Mouse (Mus musculus) MEL-GATA-1-ER (cell line): Measurements from ENCODE around the gene Qrfpr.

Source experiments
- DNase-seq: peaks from one replicate; pipeline ENCODE4 v3.0.0-alpha.2; 2012; ENCODE audit warnings: low read depth; ENCODE audit errors: extremely low read depth

Qrfpr gene

DNA sequence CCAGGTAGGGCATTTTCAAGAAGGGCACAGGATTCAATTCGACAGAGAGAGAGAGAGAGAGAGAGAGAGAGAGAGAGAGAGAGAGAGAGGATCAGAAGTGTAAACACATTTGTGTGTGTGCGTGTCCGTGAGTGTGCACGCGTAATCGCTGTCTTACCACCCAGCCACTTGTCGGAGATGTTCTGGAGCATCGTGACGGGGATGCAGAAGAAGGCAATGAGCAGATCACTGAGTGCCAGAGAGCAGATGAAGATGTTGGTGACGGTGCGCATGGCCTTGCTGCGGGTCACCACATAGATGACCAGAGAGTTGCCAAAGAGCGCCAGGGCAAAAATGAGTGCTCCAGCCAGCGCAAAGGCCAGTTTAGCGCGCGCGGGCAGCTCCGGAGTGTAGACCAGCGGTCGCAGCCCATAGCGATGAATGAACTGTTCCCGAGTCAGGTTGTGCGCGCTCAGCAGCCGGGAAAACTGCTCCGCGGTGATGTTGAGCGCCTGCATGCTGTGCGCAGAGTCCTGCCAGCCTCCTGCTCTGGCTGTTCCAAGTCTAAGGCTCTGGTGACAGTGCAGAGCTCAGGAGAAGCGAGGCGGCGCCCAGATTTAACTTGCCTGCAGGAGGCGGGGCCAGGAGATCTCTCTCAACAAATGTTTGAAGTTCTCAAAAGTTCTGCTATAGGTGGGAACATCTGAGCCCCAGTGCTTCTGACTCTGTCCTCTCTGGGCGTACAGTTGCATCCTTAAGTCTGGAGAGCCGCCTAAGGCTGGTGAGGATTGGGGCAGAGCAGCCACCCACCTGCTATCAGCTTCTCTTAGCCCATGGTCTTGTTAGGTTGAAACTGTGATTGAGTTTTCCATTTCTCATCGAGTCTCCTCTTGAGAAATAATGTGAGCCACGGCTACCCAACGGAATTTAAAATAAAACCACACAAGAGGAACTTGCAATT lies at the start of gene Qrfpr:
Gene Qrfpr (minus strand): TSS at position 571 of the 940 bp plus-strand sequence.
- no peak for DNase-seq

DNA sequence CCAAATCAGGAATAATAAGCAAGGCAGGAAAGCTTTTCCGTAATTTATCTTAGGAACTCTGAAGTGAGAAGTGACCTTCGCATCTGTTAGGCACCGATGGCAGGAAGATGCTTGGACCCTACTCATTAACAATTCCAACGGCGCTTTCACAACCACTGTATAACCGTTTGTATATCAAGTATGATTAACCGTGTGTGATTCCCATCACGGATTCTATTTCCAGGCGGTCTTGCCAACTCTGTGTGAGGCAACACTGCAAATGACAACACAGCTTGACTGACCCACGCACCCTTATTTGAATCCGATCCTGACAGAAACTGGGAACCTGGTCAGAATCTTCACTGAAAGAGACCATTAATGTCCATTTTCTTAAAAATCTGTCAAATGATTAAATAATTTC lies 41.8 kb upstream of the Qrfpr start:
- no peak for DNase-seq

DNA sequence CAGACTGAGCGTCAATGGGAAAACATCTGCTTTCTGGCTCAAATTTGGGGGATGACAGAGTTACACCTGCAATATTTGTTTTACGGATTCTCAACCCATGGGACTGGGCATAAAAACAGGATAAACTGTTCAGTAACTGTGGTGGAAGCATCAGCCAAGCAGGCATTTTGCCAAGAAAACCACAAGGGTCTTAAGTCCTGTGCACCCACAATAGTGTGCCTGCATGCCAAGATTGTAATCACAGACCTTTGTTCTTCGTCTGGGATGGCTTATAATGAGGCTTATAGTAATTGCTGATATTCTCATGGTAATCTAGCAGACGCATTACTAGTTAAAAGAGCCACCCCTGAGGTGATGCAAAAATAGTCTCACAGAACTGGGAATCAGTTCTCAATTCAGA lies 41.2 kb upstream of the Qrfpr start:
- no peak for DNase-seq

DNA sequence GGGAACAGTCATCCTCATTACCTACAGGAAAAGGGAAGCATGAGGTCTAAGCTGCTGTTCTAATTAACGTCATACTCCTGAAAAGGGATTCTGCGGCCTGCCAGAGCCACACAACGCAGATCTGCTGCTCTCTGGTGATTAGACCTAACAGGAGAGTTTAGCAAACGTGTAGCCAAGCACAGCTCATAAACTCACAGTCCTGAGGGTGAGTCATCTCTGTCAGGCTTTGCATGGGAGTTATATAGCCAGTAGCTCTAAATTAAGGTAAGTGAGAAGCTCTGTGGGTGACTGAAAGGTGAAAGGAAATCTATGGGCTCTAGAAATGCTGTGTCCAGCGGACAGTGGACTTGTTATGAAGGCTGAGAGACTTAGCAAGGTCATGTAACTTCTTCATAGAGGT lies 28.5 kb upstream of the Qrfpr start:
- no peak for DNase-seq

DNA sequence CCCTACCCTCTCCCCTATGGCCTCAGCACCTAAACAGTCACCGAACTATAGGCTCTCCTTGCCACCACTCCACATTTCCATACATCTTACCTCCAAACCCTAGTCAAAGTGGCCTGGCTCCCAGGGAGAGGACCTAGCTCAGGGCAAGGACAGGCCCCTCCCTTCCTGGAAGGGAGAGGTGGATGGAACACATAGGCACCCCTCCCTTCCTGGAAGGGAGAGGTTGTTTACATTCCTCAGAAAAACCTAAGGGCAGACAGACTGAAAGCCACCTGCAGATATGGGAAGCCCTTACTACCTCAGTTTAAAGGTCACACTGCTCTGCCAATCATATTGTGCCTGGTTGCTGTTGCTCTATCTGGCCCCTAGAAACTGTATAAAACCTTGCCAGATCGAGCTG lies 26.3 kb upstream of the Qrfpr start:
- no peak for DNase-seq

DNA sequence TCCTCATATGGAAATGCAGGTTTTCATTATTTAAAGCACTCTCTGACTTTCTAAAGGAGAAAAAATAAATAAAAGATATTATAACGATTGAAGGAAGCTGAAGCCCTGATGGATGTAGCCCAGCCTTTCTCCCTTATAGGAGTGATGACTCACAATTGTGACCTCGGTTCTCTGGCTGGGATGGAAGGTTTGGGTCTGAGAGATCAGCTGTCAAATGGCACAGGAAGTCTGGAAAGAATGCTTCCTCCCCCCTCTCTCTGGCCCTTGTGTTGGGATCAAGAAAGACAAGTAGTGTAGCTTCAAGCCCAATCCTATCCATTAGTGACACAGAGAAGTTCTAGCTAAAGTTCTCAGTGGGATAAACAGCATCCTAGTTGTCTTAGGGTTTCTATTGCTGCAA lies 7.8 kb upstream of the Qrfpr start:
- no peak for DNase-seq

DNA sequence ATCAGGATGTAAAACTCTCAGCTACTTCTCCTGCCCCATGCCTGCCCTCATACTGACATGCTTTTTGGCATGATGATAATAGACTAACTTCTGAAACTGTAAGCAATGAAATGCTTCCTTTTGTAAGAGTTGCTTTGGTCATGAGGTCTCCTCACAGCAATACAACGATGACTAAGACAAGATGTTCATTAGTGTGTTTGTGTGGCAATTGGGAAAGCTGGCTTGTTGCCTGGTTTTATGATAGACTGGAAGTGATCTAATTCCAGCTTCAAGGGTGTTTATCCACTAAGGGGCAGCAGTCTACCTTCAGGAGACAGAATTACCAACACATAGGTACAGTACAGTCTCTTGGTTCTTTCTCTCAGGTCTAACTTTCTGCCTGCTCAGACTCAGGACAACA lies 5.1 kb upstream of the Qrfpr start:
- no peak for DNase-seq

DNA sequence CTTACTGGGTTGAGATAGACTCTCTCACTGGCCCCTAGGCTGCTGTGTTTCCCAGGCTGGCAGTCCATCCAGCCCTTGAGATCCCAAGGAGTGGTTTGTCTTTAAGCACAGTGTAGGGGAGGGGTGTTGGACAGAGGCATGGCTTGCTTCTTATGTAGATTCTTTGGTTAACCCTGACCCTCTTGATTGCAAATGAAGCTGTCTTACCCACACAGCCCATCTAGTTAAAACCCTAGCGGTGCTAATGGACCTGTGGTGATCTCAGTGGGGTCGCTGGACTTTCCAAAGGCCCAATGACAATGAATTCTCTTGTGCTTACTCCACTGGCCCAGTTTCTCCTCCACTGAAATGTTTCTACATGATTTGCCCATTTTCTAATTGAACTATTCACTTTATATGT lies 1.2 kb upstream of the Qrfpr start:
- DNase-seq: no peak

DNA sequence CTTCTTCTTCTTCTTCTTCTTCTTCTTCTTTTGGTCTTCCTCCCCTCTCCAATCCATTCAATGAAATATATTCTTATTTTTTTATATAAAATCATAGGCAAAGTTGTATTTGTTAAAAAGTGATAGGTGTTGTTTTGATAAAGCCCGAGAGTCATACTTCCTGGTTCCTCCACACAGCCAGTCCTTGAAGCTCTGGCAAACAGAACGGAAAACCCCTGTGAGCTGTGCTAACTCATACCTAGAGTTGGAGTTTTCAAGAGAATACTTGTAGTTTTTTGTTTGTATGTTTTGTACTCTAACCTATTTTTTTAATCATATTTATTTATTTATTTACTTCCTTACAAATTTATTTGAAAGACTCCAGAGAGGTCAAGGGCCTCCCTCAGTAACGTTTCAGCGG lies 9.4 kb downstream of the Qrfpr start:
- no peak for DNase-seq

DNA sequence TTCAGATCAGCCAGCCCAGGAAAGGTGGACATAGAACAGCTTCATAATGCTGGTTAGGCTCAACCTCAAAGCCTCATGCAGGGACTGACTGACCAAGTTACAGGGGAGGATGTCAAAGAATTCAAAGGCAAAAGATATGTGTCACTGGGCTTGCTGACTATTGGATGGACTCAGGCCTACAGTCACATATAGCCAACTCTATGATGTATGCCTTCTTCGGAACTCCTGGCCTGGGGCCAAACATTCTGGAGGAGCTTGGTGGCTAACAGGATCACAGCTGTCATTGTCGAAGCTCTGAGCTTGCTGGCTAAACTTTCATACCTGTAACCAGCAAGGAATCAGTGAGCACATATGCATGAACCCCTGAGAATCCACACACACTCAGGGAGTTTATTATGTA lies 11.2 kb downstream of the Qrfpr start:
- no peak for DNase-seq

DNA sequence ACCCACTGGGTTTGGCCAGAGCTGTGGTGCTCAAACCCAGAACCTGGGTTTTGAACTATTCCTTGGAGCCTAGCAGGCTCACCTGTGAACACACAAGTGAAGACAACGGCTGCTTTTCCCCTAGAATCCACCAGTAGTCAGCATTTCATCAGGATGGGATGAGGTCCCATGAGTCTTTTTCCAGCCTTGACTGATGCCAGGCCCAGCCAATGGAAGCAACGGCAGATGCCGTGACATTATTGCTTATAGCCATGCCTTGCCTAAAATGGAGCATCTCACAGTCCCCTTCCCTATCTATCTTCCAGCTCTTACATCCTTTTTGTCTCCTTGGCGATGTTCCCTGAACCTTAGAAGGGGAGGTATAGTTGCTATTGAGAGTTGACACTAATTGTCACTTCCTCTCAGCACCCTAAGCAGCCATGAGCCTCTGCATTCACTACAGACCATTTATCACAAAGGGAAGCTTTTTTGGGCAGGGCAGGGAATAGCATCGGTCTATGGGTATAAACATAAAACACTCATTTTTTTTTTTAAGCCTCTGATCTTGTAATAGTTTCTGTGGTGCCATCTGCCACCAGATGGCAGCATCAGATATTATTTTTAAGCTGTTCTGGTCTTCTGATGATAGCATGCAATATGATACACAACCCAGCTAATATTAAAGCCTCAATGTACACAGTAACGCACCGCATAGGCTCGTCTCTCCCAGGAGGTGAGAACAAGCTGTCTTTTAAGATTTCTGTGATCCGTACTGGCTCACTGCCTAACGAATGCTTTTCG lies 12.1 kb downstream of the Qrfpr start:
- DNase-seq: peak; percentile 61

DNA sequence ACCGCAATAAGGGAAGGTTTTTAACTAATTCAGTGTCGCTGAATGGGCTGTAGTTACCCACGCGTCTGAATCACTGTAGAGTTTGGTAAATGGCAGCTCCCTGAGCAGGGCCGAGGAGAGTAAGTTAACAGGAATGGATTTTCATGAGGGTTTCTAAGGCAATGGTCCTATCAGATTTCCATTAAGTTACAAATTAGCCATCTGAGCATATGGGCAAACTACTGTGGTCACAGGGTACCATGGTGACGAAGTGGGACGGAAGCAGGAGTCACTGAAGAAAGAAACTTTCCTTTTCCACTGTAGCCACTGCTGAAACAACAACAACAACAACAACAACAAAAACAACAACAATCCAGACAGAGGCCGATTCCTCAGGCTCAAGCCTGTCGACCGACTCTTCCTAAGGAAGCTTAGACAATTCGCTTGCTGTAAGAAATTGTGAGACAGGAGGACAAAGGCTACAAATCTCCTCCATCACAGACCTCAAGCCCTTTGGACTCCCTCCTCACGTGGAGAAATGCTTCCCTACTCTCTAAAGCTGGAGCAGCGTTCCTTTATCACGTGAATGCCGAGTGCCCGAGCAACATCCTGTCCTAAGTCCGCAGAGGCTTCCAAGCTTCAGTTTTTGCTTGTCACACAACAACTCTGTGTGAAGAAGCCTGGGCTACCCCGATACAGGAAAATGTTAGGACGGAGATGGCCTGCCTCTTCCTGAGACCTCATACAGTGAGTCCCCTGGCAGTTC lies 14.4 kb downstream of the Qrfpr start:
- DNase-seq: no peak

DNA sequence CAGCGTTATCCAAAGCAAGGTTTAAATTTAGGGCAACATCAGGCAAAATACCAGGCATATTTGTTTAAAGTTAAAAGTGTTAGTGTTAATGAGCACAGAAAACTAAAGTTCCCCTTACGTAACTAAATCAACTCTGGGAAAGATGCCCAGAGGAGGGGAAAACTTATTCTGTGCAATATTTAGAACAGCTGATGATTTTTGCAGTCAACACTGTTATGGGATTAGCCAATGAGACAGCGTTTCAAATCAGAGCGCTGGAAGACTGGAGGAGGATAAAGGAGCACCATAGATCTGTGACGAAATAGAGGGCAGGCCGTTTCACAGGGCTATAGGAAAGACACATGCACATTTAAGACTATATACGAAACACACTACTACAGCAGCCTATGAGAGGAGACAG lies 19.2 kb downstream of the Qrfpr start:
- no peak for DNase-seq

DNA sequence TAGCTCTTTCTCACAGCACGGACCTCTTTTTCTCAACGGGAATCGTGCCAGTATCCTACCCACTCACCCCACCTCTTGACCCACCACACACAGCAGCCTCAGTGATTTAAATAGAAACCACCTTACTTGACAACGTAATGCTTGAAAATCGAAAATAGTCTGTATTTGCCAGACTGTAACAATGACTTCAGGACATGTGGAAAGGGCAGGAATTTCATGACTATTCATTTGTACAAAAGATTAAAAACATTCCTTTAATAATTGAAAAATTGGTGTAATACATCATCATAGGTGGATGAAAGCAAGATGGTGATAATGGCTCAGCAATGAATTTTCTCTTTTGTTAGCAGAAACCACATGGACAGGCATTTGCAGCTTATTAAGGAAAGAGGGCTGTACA lies 21.0 kb downstream of the Qrfpr start:
- no peak for DNase-seq

DNA sequence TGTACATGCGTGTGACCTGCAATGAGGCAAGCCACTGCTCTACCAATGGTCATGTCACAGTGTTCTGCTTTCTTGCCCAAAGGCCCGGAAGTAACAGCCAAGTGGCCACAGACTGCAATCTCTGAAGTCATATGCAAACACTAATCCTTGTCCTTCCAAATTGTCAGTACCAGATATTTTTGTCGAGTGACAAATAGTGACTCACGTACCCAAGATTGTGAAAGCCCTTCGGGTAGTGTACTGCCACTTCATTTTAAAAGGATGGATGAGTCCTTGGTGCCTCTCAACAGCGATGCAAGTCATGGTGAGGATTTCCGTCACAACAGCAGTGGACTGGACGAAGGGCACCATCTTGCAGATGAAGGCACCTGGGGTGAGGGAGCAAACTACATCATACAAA lies 32.9 kb downstream of the Qrfpr start:
- DNase-seq: no peak

DNA sequence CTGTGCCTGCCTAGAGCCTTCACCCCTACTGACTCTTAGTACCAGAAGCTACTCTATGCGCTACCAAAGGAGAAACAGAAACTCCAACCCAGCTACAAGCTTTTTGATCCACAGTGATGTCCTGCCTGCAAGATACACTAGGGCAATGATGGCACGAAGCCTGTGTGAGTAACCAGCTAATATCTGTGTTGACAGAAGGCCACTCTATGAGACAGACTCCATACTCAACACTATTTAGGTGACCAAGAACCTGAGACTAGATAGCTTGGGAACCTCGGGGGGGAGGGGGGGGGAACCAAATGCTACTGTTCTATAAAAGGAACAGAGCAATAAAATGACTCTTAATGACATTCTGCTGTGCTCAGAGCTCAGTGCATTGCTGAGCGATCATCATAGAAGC lies 35.6 kb downstream of the Qrfpr start:
- no peak for DNase-seq

DNA sequence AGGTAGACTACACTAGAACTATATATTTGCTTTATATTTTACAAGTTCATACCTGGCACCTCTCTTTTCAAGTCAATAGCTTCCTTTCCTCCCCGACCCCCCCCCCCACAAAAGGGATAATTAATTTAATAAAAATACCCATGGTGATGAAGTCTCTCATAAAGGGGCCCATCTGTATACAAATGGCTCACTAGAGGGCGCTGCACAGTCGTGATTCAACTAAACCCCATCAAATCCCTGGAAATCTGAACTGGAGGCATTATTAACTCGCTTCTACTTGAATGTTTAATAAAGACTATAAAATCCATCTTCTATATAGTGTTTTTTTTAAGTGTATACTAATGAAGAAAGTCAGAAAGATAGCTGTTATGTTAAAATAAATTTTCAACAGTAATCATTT lies 40.6 kb downstream of the Qrfpr start:
- peak; percentile 18 for DNase-seq

DNA sequence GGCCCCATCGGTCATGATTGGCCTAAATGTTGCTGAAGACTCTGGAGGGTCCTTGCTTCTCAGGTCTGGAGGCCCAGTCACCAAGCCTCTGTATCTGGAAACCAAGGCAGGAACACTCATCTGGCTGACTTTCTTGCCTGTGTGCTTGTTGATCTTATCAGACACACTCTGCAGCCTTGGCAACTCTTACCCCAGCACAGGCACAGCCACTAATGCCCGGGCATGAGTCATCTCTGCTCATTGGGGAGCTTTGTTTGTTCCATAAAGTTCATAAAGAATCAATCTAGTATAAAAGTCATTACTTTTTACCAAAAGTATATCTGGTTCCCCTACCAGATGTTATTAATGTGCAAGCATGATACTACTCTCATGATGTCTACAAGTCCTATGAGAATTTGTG lies 48.4 kb downstream of the Qrfpr start:
- DNase-seq: no peak

DNA sequence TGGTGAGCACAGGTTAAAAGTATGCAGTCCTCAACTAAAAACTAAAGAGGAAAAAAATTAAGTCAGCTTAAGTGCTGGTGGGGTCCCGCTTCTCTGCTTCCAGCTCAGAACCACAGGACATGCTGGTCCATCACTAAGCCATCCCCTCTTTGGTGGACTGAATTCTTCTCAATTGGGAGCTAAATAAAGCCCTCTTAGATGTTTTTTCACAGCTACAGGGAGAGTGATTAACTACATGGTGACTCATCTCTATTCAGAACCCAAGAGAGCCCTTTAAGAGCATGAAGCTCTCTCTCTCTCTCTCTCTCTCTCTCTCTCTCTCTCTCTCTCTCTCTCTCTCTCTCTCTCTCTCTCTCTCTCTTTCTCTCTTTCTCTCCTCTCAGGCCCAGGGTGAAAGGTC lies 50.8 kb downstream of the Qrfpr start:
- DNase-seq: no peak

DNA sequence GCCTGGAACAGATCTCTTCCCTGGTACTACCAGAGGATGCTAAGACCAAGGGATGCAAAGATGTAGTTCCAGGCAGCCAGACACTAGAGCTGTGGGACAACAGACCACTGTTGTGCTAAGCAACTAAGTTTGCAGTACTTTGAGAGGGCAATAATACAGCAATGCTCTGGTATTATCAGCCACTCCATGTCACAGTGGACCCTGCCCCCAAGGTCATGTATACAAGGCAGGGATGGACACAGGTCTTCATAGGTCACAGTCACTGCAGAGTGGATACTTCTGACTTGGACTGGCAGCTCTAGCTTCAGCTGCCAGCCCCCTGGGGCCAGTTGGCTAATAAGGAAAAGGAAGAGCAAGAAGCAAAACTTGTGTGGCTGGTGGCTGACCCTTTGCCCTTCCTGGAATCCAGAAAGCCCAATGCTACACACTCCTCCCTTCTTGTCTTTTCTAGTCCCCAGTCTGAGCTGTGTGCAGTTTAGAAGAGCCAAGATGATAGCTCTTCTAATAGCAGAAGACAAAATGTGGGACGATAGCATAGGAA lies 51.4 kb downstream of the Qrfpr start:
- DNase-seq: no peak

DNA sequence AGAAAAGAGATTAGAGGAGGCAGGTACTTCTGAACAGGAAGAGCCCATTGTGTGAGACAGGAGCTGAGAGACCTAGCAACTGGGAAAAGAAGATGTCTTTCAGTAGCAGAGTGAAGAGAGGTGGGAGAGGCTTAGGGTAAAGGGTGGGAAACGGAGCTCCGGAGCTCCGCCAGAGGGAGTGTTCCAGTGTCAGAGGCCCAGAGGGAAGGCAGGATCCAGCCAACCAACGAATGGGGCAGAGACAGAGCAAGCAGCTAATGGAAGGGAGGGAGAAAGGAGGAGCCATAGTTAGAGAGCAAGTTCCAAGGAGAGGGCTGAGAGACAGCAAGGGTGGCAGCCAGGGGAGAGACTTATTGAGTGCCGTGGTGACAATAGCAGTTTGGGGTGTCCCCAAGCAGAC lies 66.8 kb downstream of the Qrfpr start:
- DNase-seq: no peak
